Mouse (Mus musculus) liver, postnatal 0 days (tissue): ENCODE results near the gene Dysf. TPM values are rescaled to one million over a fixed set of nuclear protein-coding genes. Genes with fewer than 3 reads are reported as not detected.
A peak's percentile ranks its signal among the peaks of the same experiment; 100 is the strongest.

Source experiments
- ATAC-seq: fragments of 200-750 bp; cut with Nextera tagmentation; 2 replicates; pipeline ENCODE4 v1.8.0; 2017; ENCODE audit warnings: mild to moderate bottlenecking, moderate library complexity
- DNase-seq: peaks from one replicate; pipeline ENCODE4 v3.0.0-alpha.2; 2016
- H3K27ac ChIP-seq: fragments of 300-500 bp; sonication (generic); 2 replicates; pipeline ENCODE4 v1.5.1; 2014; ENCODE audit warnings: antibody characterized with exemption, moderate library complexity, mild to moderate bottlenecking, low read depth
- H3K27me3 ChIP-seq: fragments of 300-500 bp; sonication (generic); 2 replicates; pipeline ENCODE4 v1.6.1; 2014; ENCODE audit warnings: low read length, control low read depth, mixed read lengths; ENCODE audit not compliant: insufficient read depth
- H3K36me3 ChIP-seq: fragments of 300-500 bp; sonication (generic); replicated peaks from 2 replicates; pipeline ENCODE4 v1.6.1; 2014; ENCODE audit warnings: mild to moderate bottlenecking, control low read depth, low read length, moderate library complexity, mixed read lengths; ENCODE audit not compliant: insufficient read depth
- H3K4me1 ChIP-seq: fragments of 300-500 bp; sonication (generic); 2 replicates; pipeline ENCODE4 v1.6.1; 2014; ENCODE audit warnings: antibody characterized with exemption, mild to moderate bottlenecking, control low read depth; ENCODE audit not compliant: insufficient read depth
- H3K4me2 ChIP-seq: fragments of 300-500 bp; sonication (generic); 2 replicates; pipeline ENCODE4 v1.6.1; 2014; ENCODE audit warnings: low read depth, mild to moderate bottlenecking, low read length, moderate library complexity, mixed read lengths
- H3K4me3 ChIP-seq: fragments of 300-500 bp; sonication (generic); 2 replicates; pipeline ENCODE4 v1.5.1; 2014; ENCODE audit warnings: low read depth, low read length
- H3K9ac ChIP-seq: fragments of 300-500 bp; sonication (generic); replicated peaks from 2 replicates; pipeline ENCODE4 v1.6.1; 2014; ENCODE audit warnings: mild to moderate bottlenecking, moderate library complexity
- H3K9me3 ChIP-seq: fragments of 300-500 bp; sonication (generic); 2 replicates; pipeline ENCODE4 v1.6.1; 2016; ENCODE audit warnings: mild to moderate bottlenecking, control low read depth, low read length, mixed read lengths
- CTCF ChIP-seq: sonication (generic); IDR thresholded peaks from 2 replicates; pipeline ENCODE4 v1.5.1; 2016; ENCODE audit warnings: antibody characterized with exemption, low read depth
- EP300 ChIP-seq: IDR thresholded peaks from 2 replicates; pipeline ENCODE4 v1.6.1; 2016; ENCODE audit warnings: antibody characterized with exemption, low read depth, mild to moderate bottlenecking
- WGBS: fragments of 180-500 bp; shearing (Covaris S2); extraction: QIAGEN DNeasy Blood & Tissue Kit; methylation state at CpG from one replicate; pipeline ENCODE4 v1.1.7; 2014; ENCODE audit not compliant: insufficient replicate concordance; 5-methylcytosine and 5-hydroxymethylcytosine counted together
- polyA plus RNA-seq: library from polyadenylated mRNA; unstranded; fragments of >200 nt; fragmentation: Nextera tagmentation; extraction: Ambion mirVana; gene quantifications from 2 replicates; pipeline ENCODE4 v1.2.1, GENCODE M21; 2015

Gene Dysf
- 2.0 and 2.7 TPM in 2 replicates for polyA plus RNA-seq

DNA sequence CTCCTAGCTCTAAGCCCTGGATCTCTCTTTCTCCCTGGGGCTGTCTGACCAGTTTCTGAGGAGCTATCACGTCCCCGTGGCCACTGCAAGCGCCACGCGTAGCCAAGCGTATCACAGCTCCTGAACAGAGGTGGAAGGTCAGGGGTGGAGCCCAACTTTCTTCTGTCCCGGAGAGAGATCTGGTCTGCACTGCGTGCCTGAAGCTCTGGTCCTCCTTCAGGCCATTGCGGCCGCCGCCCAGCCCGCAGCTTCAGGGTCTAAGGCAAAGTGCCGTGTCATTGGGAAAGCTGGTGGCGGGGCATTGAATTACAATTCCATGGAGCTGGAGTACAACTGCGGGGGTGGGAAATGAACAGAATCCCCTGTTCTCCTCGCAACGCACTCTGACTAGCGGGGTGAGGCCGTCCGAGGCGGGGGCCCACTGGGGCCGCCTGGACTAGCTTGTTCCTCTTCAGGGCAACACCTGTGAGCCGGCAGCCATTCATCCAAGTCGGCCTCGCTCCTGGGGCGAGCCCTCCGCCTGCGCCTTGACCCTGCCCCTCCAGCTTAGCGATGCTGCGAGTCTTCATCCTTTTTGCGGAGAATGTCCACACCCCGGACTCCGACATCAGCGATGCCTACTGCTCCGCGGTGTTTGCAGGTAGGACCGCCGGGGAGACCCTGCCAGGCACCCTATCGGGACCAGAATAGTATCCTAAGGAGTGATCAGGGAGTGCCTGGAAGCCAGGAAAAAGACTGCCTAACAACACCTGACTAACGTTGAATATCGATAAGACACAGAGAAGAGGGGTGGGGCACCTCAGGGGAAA lies at the start of gene Dysf:
TSS of gene Dysf (plus strand) at position 228 of the 809 bp plus-strand sequence.
- DNase-seq (peak; percentile 29), ATAC-seq (no peak)
- H3K27me3 ChIP-seq = peaks cover 19% of the 10 kb centered on the region
- H3K36me3 ChIP-seq = no peaks in the 10 kb centered on the region
- peak within 1 kb of the TSS; percentile 28 for H3K4me3 ChIP-seq
- H3K9me3 ChIP-seq = no peaks in the 10 kb centered on the region
- no peak within 1 kb of the TSS for H3K9ac ChIP-seq
- no peaks in the 10 kb centered on the region for H3K4me1 ChIP-seq
- TF ChIP-seq CTCF = no peak
- TF ChIP-seq EP300 = no peak
- WGBS = 1% methylated on average over 41 of the region's 41 CpGs
- H3K4me2 ChIP-seq = peak within 1 kb of the TSS; percentile 67
- no peak within 1 kb of the TSS for H3K27ac ChIP-seq

DNA sequence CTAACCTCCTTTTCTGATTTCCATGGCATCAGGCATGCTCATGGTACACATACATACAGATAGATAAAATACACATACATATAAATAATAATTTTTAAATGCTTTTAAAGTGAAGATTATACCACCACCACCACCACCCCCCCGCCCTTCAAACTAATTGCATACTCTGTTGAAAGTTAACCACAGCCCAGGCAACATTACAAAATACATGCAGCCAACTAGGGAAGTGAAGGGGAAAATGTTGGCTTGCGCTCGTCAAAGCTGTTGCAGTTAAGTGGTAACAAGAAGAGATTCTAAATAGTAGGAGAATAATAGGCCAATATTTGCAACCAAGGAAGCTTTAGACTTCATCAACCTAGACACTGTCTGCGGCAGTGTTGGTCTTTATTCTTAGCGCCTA lies 20.7 kb upstream of the Dysf start:
- H3K27me3 ChIP-seq = no peaks in the 10 kb centered on the region
- H3K9ac ChIP-seq = no peak overlapping the region
- H3K27ac ChIP-seq = no peak overlapping the region
- TF ChIP-seq CTCF (no peak), EP300 (no peak)
- H3K4me2 ChIP-seq = no peak overlapping the region
- no peak for DNase-seq
- peaks cover 33% of the 10 kb centered on the region for H3K36me3 ChIP-seq
- no peak overlapping the region for H3K4me3 ChIP-seq
- H3K4me1 ChIP-seq = no peaks in the 10 kb centered on the region
- WGBS = 86% methylated on average over 5 of the region's 5 CpGs
- no peaks in the 10 kb centered on the region for H3K9me3 ChIP-seq
- ATAC-seq = no peak

- Histone ChIP-seq H3K9ac (no peak overlapping the region), H3K9me3 (no peaks in the 10 kb centered on the region), H3K4me1 (no peaks in the 10 kb centered on the region), H3K27ac (no peak overlapping the region), H3K4me3 (no peak overlapping the region), H3K36me3 (peaks cover 2% of the 10 kb centered on the region; the same call in 1 of the 2 replicates), H3K27me3 (no peaks in the 10 kb centered on the region), H3K4me2 (no peak overlapping the region)
- no peak for DNase-seq
- WGBS = 77% methylated on average over 1 of the region's 1 CpGs
- TF ChIP-seq EP300 (no peak), CTCF (no peak)
- no peak for ATAC-seq
These were observed 5.7 kb upstream of the Dysf start for GRCm38 (mm10) chr6:84002716-84003115.

DNA sequence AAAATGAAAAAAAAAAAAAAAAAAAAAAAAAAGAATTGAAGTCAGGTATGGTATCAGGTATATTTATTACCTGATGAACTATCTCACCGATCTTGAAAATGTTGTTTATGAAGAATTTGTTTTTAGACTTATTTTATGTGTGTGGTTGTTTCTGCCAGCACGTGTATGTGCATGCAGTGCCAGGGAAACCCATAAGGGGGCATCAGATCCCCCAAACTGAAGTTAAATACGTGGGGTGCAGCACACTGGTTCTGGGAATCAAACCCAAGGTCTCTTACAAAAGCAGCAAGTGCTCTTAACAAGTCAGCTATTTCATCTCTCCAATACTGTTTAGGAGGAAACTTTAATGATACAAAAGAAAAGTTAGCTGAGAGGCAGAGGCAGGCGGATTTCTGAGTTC lies 4.1 kb upstream of the Dysf start:
- Histone ChIP-seq H3K27me3 (peaks cover 12% of the 10 kb centered on the region), H3K9ac (no peak overlapping the region), H3K27ac (no peak overlapping the region), H3K4me2 (no peak overlapping the region), H3K4me3 (no peak overlapping the region), H3K4me1 (no peaks in the 10 kb centered on the region), H3K9me3 (no peaks in the 10 kb centered on the region), H3K36me3 (no peaks in the 10 kb centered on the region)
- TF ChIP-seq EP300 (no peak), CTCF (peak; percentile 16; the same call in 1 of the 2 replicates)
- no peak for DNase-seq
- ATAC-seq = no peak
- WGBS = 78% methylated on average over 4 of the region's 4 CpGs

GRCm38 (mm10) chr6:84009172-84009872 lies 932 bp downstream of the Dysf start:
- WGBS = 24% methylated on average over 8 of the region's 8 CpGs
- DNase-seq (no peak), ATAC-seq (no peak)
- Histone ChIP-seq H3K9me3 (no peaks in the 10 kb centered on the region), H3K36me3 (no peaks in the 10 kb centered on the region), H3K9ac (no peak overlapping the region), H3K4me1 (no peaks in the 10 kb centered on the region), H3K27me3 (peaks cover 19% of the 10 kb centered on the region), H3K4me2 (no peak overlapping the region), H3K27ac (no peak overlapping the region), H3K4me3 (peak overlapping the region; percentile 28; the same call in 1 of the 2 replicates)
- no peak for TF ChIP-seq EP300
- TF ChIP-seq CTCF = no peak

DNA sequence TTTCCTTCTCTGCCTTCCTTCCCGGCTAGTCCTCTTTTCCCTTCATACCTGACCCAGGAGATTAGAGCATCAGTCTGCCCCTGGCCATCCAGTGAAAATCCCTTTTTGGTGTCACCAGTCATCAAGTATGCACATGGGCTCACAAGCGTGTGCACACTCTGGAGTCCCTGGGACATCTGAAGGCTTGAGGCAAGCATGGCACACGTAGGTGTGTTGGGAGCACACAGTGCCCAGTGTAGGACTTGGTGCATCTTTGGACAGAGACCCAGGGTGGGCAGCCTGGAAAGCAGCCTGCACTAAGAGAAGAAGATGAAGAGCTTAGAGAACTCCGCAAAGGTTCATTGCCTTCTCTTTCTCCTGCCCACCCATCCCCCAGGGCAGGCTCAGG lies 1.5 kb downstream of the Dysf start:
- 49% methylated on average over 4 of the region's 4 CpGs for WGBS

More for the DNA sequence above, 1.5 kb downstream of the Dysf start:
- TF ChIP-seq EP300 = no peak
- no peak for TF ChIP-seq CTCF
- Histone ChIP-seq H3K36me3 (no peaks in the 10 kb centered on the region), H3K4me1 (no peaks in the 10 kb centered on the region), H3K9ac (no peak overlapping the region), H3K27ac (no peak overlapping the region), H3K4me3 (no peak overlapping the region), H3K4me2 (no peak overlapping the region), H3K27me3 (peaks cover 19% of the 10 kb centered on the region), H3K9me3 (no peaks in the 10 kb centered on the region)
- DNase-seq = no peak
- no peak for ATAC-seq
